Mouse (Mus musculus) liver, embryonic 14.5 days (tissue): Measurements from ENCODE around the gene Ctla2b.
"Not testable (repeated sequence)": the region's sequence is repeated elsewhere in the genome, so short reads cannot be mapped to it uniquely, and the experiment has no call there.

Experiments used
- CTCF ChIP-seq: IDR thresholded peaks from 2 replicates; pipeline ENCODE4 v1.5.1; 2016; ENCODE audit warnings: antibody characterized with exemption, low read depth, control low read depth
- EP300 ChIP-seq: IDR thresholded peaks from 2 replicates; pipeline ENCODE4 v1.6.1; 2016; ENCODE audit warnings: antibody characterized with exemption, low read depth

DNA sequence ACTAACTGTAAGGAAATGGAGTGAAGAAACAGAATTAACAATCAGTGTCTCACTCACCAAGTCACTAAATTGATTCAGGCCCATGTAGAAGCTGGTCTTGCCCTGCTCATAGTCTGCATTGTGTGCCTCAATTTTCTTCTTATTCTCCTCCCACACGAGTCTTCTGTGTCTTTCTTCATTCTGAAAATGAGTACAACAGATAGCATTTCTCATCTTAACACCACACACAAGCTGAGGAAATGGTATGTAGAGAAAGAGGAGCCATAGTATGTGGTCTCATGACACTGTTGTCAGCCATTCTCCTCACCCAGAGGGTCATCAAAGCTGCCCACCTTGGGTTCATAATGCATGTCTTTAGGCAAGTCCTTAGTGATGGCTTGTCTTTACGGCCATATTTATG lies 38.2 kb upstream of the Ctla2b start, which contains the start of gene Gm49393:
- TF ChIP-seq CTCF, EP300: not testable (repeated sequence)
